In genomic region chr10:52384823-52385610, GRCm38 (mm10) we compare ENCODE assay signal across 9 mouse cellular contexts. TPM values are rescaled to one million over a fixed set of nuclear protein-coding genes. Genes with fewer than 3 reads are reported as not detected.
DNase-seq lines count a peak whose midpoint lies in the region; ATAC-seq and TF ChIP-seq lines count a peak whose summit lies in the region.
"Had no signal": no experiment of that assay in that cellular context is flagged by ENCODE, and none has a peak within 500 bp of the region (broad histone marks: within the 10 kb centered on the region; RNA-seq: fewer than 3 reads in every experiment).

No protein-coding gene starts in this region.

- H3K27me3 ChIP-seq in Patski = peaks cover 20% of the 10 kb centered on the region

- peak; percentile 94 for TF ChIP-seq CTCF in Patski (IDR thresholded peaks at IDR 0.05)

- peak; percentile 43 to 70 for DNase-seq in right cerebral cortex, adult 2 months (ENCODE audit: low spot score in 2 of 2)
- no peak for DNase-seq in right cerebral cortex, postnatal 25 days
- DNase-seq in Patski (ENCODE audit: low read depth, low spot score) = no peak
- DNase-seq in cerebellum, adult 11-12 months = peak; percentile 41
- DNase-seq in left cerebral cortex, adult 18-20 months (ENCODE audit: low spot score in 2 of 2) = peak; percentile 52 to 64

- in situ Hi-C loops in Patski (cut with MboI; ENCODE audit: low pct_unique_long_range_greater_than_20kb) = loop anchor here (10.0 to 25.0 kb wide), 2 partner anchors 280 to 598 kb away; no protein-coding TSS in a partner anchor

- CTCF ChIA-PET in Patski (lab: Charles Lee) = interaction anchor here (1.1 to 1.4 kb wide), 2 partner anchors 11 to 169 kb away, joined by 3 to 6 read pairs; no protein-coding TSS in a partner anchor

- POLR2A ChIA-PET in Patski (lab: Charles Lee) = no interaction called here

- ATAC-seq in Patski = no peak
- ATAC-seq in granulocyte monocyte progenitor cell, adult 5-6 weeks (replicated peaks; ENCODE audit: poor library complexity, severe bottlenecking) = peak; percentile 33
- peak; percentile 31; the same call in 1 of the 2 replicates for ATAC-seq in neutrophil, adult 5-6 weeks (ENCODE audit: extremely low read depth, insufficient number of reproducible peaks, low FRiP score, poor library complexity, severe bottlenecking)

RNA-seq across cellular contexts. Expression of gene Gopc, which starts 3.1 kb away (rescaled TPM):
- polyA plus RNA-seq in Patski (2021) = 26.2 TPM
- 16.8 and 19.0 TPM in 2 replicates for total RNA-seq in granulocyte monocyte progenitor cell, adult 5-6 weeks (2014; fragmentation: Nextera tagmentation)
- total RNA-seq in granulocyte monocyte progenitor cell, adult 5-6 weeks (2017) = 15.1 and 16.6 TPM in 2 replicates
- total RNA-seq in left cerebral cortex, adult 18-20 months (2021) = 10 to 100 TPM; 40.7 to 41.3 TPM
- 46.0 and 52.3 TPM in 2 replicates for total RNA-seq in neutrophil, adult 5-6 weeks (2017)

RNA-seq across cellular contexts. Expression of gene Nepn, which starts 3.8 kb away (rescaled TPM):
- polyA plus RNA-seq in Patski (2021) = not detected
- total RNA-seq in granulocyte monocyte progenitor cell, adult 5-6 weeks (2014; fragmentation: Nextera tagmentation) = not detected in 2 replicates
- not detected in 2 replicates for total RNA-seq in granulocyte monocyte progenitor cell, adult 5-6 weeks (2017)
- total RNA-seq in left cerebral cortex, adult 18-20 months (2021) = not detected
- not detected in 2 replicates for total RNA-seq in neutrophil, adult 5-6 weeks (2017)
- polyA plus RNA-seq: heart, embryonic 14.5 days; neural tube, embryonic 14.5 days had no signal

RNA-seq across cellular contexts. Expression of gene Gm26741, which starts 26.4 kb away (rescaled TPM):
- polyA plus RNA-seq in Patski (2021) = not detected
- not detected in 2 replicates for total RNA-seq in granulocyte monocyte progenitor cell, adult 5-6 weeks (2014; fragmentation: Nextera tagmentation)
- not detected in 2 replicates for total RNA-seq in granulocyte monocyte progenitor cell, adult 5-6 weeks (2017)
- total RNA-seq in left cerebral cortex, adult 18-20 months (2021) = not detected
- total RNA-seq in neutrophil, adult 5-6 weeks (2017) = not detected in 2 replicates
- polyA plus RNA-seq: heart, embryonic 14.5 days; neural tube, embryonic 14.5 days had no signal

RNA-seq across cellular contexts. Expression of gene Nus1, which starts 32.3 kb away (rescaled TPM):
- 58.2 TPM for polyA plus RNA-seq in Patski (2021)
- total RNA-seq in granulocyte monocyte progenitor cell, adult 5-6 weeks (2014; fragmentation: Nextera tagmentation) = 26.1 and 31.0 TPM in 2 replicates
- total RNA-seq in granulocyte monocyte progenitor cell, adult 5-6 weeks (2017) = 25.9 and 29.8 TPM in 2 replicates
- 10 to 100 TPM; 63.8 to 66.3 TPM for total RNA-seq in left cerebral cortex, adult 18-20 months (2021)
- total RNA-seq in neutrophil, adult 5-6 weeks (2017) = 18.9 and 26.0 TPM in 2 replicates

Comparison
In these comparisons a context has a peak if more than half of its experiments do, and no peak if none do; other contexts are left out.
1. DNase-seq: peak in right cerebral cortex, adult 2 months (2 of 2), cerebellum, adult 11-12 months (single experiment) and left cerebral cortex, adult 18-20 months (2 of 2); none in right cerebral cortex, postnatal 25 days (single experiment) and Patski (single experiment).